Mouse (Mus musculus) midbrain, embryonic 16.5 days (tissue): ENCODE results near the gene Zfp652. TPM values are rescaled to one million over a fixed set of nuclear protein-coding genes. Genes with fewer than 3 reads are reported as not detected.

ENCODE experiments used
- ATAC-seq: fragments of 200-750 bp; cut with Nextera tagmentation; 2 replicates; pipeline ENCODE4 v1.8.0; 2017; ENCODE audit warnings: moderate TSS enrichment
- H3K27ac ChIP-seq: fragments of 300-500 bp; sonication (generic); 2 replicates; pipeline ENCODE4 v1.5.1; 2014; ENCODE audit warnings: mild to moderate bottlenecking, low read length, mixed read lengths
- H3K27me3 ChIP-seq: fragments of 300-500 bp; sonication (generic); 2 replicates; pipeline ENCODE4 v1.6.1; 2014; ENCODE audit warnings: low read depth, low read length, mixed read lengths; ENCODE audit not compliant: control insufficient read depth, insufficient read depth
- H3K36me3 ChIP-seq: fragments of 300-500 bp; sonication (generic); 2 replicates; pipeline ENCODE4 v1.6.1; 2014; ENCODE audit warnings: mild to moderate bottlenecking, low read length, moderate library complexity, mixed read lengths; ENCODE audit not compliant: control insufficient read depth, insufficient read depth
- H3K4me1 ChIP-seq: fragments of 300-500 bp; sonication (generic); 2 replicates; pipeline ENCODE4 v1.6.1; 2014; ENCODE audit warnings: mild to moderate bottlenecking, low read length, mixed read lengths; ENCODE audit not compliant: control insufficient read depth, insufficient read depth
- H3K4me2 ChIP-seq: fragments of 300-500 bp; sonication (generic); 2 replicates; pipeline ENCODE4 v1.6.1; 2014; ENCODE audit warnings: mild to moderate bottlenecking, low read length, mixed read lengths
- H3K4me3 ChIP-seq: fragments of 300-500 bp; sonication (generic); 2 replicates; pipeline ENCODE4 v1.5.1; 2014; ENCODE audit warnings: low read depth, mild to moderate bottlenecking, low read length, moderate library complexity, mixed read lengths
- H3K9ac ChIP-seq: fragments of 300-500 bp; sonication (generic); 2 replicates; pipeline ENCODE4 v1.6.1; 2014; ENCODE audit warnings: low read depth, low read length, mixed read lengths
- H3K9me3 ChIP-seq: fragments of 300-500 bp; sonication (generic); replicated peaks from 2 replicates; pipeline ENCODE4 v1.6.1; 2014; ENCODE audit warnings: mild to moderate bottlenecking, low read length, mixed read lengths; ENCODE audit not compliant: control insufficient read depth, poor library complexity, severe bottlenecking
- WGBS: fragments of 180-500 bp; shearing (Covaris S2); extraction: QIAGEN DNeasy Blood & Tissue Kit; methylation state at CpG from one replicate; pipeline ENCODE4 v1.1.7; 2014; 5-methylcytosine and 5-hydroxymethylcytosine counted together
- polyA plus RNA-seq: library from polyadenylated mRNA; unstranded; fragments of >200 nt; fragmentation: Nextera tagmentation; extraction: Ambion mirVana; gene quantifications from 2 replicates; pipeline ENCODE4 v1.2.1, GENCODE M21; 2015

Gene Zfp652
- polyA plus RNA-seq, 1 experiment from 2014 or later: 21.1 TPM

DNA sequence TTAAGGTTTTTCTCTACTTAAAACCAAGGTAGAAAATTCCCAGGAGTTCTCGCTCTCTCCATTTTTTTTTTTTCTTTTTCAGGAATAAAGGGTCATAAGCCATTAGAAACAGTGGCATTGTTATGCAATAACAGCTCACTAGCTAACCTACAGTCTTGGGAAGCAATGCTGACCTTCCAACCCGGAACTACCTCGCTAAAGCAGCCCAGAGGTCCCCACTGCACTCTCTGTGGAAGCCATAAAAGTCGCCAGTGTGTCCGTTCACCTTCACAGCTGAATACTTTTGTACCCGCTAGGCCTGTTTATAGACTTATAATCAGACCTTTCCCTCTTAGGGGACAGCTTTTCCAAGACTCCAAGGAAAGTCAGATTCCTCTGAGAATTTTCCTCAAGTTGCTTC lies 55.8 kb downstream of the Zfp652 start:
- WGBS: 88% methylated on average over 6 of the region's 6 CpGs
- Histone ChIP-seq H3K4me3 (no peak overlapping the region), H3K27ac (no peak overlapping the region), H3K9me3 (no peaks in the 10 kb centered on the region), H3K27me3 (no peaks in the 10 kb centered on the region), H3K4me1 (no peaks in the 10 kb centered on the region), H3K9ac (no peak overlapping the region), H3K4me2 (no peak overlapping the region), H3K36me3 (peaks cover 14% of the 10 kb centered on the region; the same call in 1 of the 2 replicates)
- ATAC-seq: no peak

GRCm38 (mm10) chr11:95769208-95769607 lies 56.7 kb downstream of the Zfp652 start:
- no peak for ATAC-seq
- H3K4me3 ChIP-seq: no peak overlapping the region
- H3K36me3 ChIP-seq: peaks cover 7% of the 10 kb centered on the region; the same call in 1 of the 2 replicates
- no peaks in the 10 kb centered on the region for H3K27me3 ChIP-seq
- H3K4me2 ChIP-seq: no peak overlapping the region
- no peaks in the 10 kb centered on the region for H3K9me3 ChIP-seq
- H3K9ac ChIP-seq: no peak overlapping the region
- no peak overlapping the region for H3K27ac ChIP-seq
- 92% methylated on average over 10 of the region's 10 CpGs for WGBS
- H3K4me1 ChIP-seq: no peaks in the 10 kb centered on the region

DNA sequence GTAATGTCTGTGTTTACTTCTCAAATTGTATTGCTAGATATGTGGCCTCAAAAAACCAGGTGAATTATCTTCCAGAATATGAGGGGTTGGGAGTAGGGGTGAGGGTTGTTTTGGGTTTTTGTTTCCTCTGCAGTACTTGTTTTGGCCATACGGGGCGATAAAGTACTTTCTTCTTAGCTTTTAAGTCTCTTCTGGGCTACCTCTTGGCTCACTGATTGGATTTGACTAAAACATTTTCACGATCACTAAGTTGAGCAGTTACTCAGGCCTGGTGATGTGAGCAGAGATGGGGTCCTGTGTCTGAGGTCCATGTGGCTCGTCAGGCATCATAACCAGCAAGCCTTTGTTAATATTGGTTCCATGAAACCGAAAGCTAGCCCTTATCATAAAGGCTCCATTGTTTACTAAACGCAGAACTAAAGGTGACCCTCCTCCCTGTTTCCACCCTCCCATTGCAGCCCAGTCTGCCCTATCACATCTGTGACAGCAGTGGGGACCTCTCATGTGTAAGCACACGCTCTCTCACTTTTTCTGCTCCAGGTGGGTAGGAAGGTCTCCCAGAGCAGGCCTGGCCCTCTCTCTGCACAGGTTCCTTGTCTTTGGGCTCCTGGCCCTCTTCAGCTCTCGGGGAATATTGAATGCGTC lies 58.4 kb downstream of the Zfp652 start:
- no peak overlapping the region for H3K4me3 ChIP-seq
- no peaks in the 10 kb centered on the region for H3K9me3 ChIP-seq
- peaks cover 7% of the 10 kb centered on the region; the same call in 1 of the 2 replicates for H3K36me3 ChIP-seq
- H3K4me2 ChIP-seq: no peak overlapping the region
- no peak for ATAC-seq
- no peak overlapping the region for H3K27ac ChIP-seq
- H3K4me1 ChIP-seq: no peaks in the 10 kb centered on the region
- H3K9ac ChIP-seq: no peak overlapping the region
- no peaks in the 10 kb centered on the region for H3K27me3 ChIP-seq
- WGBS: 61% methylated on average over 9 of the region's 9 CpGs

DNA sequence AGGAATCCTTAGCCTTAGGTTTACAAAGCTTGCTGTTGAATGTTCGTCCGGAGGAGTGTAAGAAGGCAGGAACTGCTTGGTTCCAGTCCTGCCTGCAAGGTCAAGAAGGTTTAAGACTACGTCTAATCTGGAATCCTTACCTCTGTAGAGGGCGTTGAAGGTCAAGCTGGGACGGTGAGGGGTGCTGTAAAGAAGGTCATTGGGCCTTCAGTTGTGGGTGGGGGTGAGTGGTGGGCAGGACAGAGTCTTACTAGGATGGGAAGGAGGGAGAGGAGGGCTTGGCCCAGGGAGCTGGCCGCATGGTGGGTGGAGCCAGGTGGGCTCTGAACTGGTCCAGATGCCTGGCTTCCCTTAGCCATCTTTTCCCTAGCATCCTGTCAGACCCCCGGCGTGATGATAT lies 59.2 kb downstream of the Zfp652 start:
- 92% methylated on average over 8 of the region's 8 CpGs for WGBS
- no peaks in the 10 kb centered on the region for H3K9me3 ChIP-seq

GRCm38 (mm10) chr11:95773264-95773663 lies 60.8 kb downstream of the Zfp652 start:
- ATAC-seq: no peak
- 82% methylated on average over 3 of the region's 3 CpGs for WGBS

More for the DNA sequence above, 59.2 kb downstream of the Zfp652 start:
- Histone ChIP-seq H3K4me1 (no peaks in the 10 kb centered on the region), H3K9ac (no peak overlapping the region), H3K27ac (no peak overlapping the region), H3K36me3 (peaks cover 7% of the 10 kb centered on the region; the same call in 1 of the 2 replicates), H3K27me3 (no peaks in the 10 kb centered on the region), H3K4me2 (no peak overlapping the region), H3K4me3 (no peak overlapping the region)
- no peak for ATAC-seq

DNA sequence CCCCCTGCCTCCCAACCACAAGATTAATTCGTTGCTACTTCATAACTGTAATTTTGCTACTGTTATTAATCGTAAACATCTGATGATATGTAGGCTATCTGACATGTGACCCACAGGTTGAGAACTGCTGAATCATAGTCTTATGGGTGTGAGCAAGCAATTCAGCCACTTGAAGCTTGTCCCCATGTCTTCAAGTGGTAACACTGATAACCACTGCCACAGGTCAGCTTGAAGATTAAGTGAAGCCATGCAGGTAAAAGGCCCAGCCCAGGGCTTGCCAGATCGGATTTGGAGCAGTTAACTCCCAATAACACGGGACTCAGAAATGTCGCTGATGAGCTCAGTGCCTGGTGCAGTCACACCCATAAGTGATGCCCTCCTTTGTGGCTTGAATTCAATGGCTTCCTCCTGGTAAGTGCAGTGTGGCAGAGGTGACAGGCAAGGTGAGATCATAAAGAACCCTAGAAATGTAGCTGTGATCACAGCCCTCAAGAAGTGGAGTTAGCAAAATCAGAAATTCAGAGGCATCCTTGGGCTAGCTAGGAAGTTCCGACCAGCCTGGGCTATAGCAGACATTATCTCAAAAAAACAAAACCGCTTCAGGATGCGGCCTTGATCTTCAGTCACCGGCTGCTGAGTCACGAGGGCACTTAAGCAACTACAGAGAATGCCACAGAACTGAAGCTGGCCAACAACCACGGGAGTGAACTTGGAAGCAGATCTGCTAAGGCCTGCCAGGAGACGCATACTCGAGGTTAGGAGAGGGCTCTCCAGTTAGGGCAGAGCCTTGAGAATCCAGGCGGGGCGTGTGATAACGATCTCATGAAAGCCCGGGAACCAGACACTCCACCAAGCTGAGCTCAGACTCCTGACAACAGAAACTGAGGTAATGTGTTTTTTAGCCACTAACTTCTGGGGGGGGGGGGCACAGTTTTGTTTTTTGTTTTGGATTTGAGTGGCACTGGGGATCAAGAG lies 65.1 kb downstream of the Zfp652 start:
- Histone ChIP-seq H3K27ac (no peak overlapping the region), H3K4me3 (no peak overlapping the region), H3K36me3 (no peaks in the 10 kb centered on the region), H3K9ac (no peak overlapping the region), H3K4me2 (no peak overlapping the region), H3K9me3 (no peaks in the 10 kb centered on the region), H3K27me3 (no peaks in the 10 kb centered on the region), H3K4me1 (no peaks in the 10 kb centered on the region)
- ATAC-seq: no peak
- 86% methylated on average over 17 of the region's 17 CpGs for WGBS

More at GRCm38 (mm10) chr11:95773264-95773663, 60.8 kb downstream of the Zfp652 start:
- no peak overlapping the region for H3K27ac ChIP-seq
- H3K4me3 ChIP-seq: no peak overlapping the region
- H3K36me3 ChIP-seq: peaks cover 7% of the 10 kb centered on the region; the same call in 1 of the 2 replicates
- no peaks in the 10 kb centered on the region for H3K9me3 ChIP-seq
- no peaks in the 10 kb centered on the region for H3K27me3 ChIP-seq
- no peaks in the 10 kb centered on the region for H3K4me1 ChIP-seq
- H3K4me2 ChIP-seq: no peak overlapping the region
- no peak overlapping the region for H3K9ac ChIP-seq

DNA sequence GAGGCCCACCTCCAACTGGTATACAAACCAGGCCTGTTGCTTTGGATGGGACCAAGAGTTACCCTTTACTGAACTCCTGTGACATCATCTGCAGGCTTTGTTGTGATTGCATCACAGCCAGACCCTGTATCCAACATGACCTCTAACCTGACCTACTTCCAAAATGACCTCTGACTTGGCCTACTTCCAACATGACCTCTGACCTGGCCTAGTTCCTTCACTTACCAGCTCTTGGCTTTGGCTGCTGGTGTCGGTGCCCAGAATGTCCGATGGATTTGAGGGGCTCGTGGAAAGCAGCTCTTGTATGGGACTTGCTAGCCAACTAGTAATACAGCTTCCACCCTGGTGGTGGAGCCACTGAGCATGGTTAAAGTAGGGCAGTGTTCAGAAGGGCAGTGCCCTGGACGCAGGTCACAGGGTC lies 66.4 kb downstream of the Zfp652 start:
- WGBS: 84% methylated on average over 4 of the region's 4 CpGs

GRCm38 (mm10) chr11:95779366-95779765 lies 66.9 kb downstream of the Zfp652 start:
- Histone ChIP-seq H3K9me3 (no peaks in the 10 kb centered on the region), H3K4me1 (no peaks in the 10 kb centered on the region), H3K4me3 (no peak overlapping the region), H3K9ac (no peak overlapping the region), H3K27ac (no peak overlapping the region), H3K27me3 (no peaks in the 10 kb centered on the region), H3K4me2 (no peak overlapping the region), H3K36me3 (no peaks in the 10 kb centered on the region)
- no peak for ATAC-seq
- 85% methylated on average over 4 of the region's 4 CpGs for WGBS

More for the DNA sequence above, 66.4 kb downstream of the Zfp652 start:
- H3K36me3 ChIP-seq: no peaks in the 10 kb centered on the region
- H3K9ac ChIP-seq: no peak overlapping the region
- ATAC-seq: no peak
- no peaks in the 10 kb centered on the region for H3K27me3 ChIP-seq
- no peak overlapping the region for H3K4me3 ChIP-seq
- H3K9me3 ChIP-seq: no peaks in the 10 kb centered on the region
- no peak overlapping the region for H3K4me2 ChIP-seq
- no peaks in the 10 kb centered on the region for H3K4me1 ChIP-seq
- H3K27ac ChIP-seq: no peak overlapping the region

DNA sequence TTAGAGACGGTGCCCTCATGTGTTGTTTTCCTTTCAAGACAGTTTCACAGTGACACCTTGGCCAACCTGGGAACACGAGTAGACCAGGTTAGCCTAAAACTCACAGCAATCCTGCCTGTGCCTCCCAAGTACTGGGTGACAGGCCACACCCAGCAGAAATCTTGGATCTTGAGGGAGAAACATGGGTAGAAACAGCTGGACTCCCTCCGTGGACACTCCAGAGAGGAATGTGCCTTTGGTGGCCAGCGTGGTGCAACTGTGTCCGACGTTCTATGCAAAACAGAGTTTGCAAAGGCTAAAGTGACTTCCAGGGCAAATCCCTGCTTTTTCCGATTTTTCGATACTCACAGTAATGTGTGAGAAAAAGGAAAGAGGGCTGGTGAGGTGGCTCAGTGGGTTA lies 68.0 kb downstream of the Zfp652 start:
- Histone ChIP-seq H3K27me3 (no peaks in the 10 kb centered on the region), H3K4me2 (no peak overlapping the region), H3K9me3 (no peaks in the 10 kb centered on the region), H3K36me3 (no peaks in the 10 kb centered on the region), H3K4me3 (no peak overlapping the region), H3K9ac (no peak overlapping the region), H3K27ac (no peak overlapping the region), H3K4me1 (no peaks in the 10 kb centered on the region)
- no peak for ATAC-seq
- WGBS: 91% methylated on average over 8 of the region's 8 CpGs
